Mouse (Mus musculus): ENCODE results near the gene Mctp2.

DNA sequence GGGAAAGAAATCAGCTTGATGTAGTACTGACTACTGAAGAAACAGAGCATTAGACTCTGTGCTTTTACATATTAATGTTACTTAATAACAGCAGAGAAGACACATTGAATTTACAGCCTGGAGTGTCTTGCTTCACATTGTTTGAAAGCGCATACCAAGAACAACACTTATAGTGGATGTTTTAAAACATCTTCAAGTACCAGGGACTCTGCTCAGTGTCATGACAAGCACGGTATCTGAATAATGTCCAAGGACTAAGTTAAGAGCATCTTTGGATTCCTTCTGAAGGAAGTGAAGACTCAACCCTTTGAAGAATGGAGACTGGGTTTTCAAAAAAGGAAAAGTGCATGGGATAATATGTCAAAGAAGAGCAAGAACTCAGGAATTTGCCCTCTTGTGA lies 191.3 kb downstream of the Mctp2 start:
- TF ChIP-seq CTCF (IDR thresholded peaks at IDR 0.05; ENCODE audit: borderline replicate concordance, control insufficient read depth, extremely low read depth, insufficient read depth, low read length, poor library complexity), result no peak
- no peak for TF ChIP-seq POLR2A (IDR thresholded peaks at IDR 0.05; ENCODE audit: control insufficient read depth, extremely low read depth, insufficient read depth, low read length, poor library complexity)
